Mouse (Mus musculus) lung, postnatal 10 days (tissue): Measurements from ENCODE around the gene Gm37240.

Experiments used
- DNase-seq: peaks from one replicate; pipeline ENCODE4 v3.0.0; 2021

The Gm37240 gene

DNA sequence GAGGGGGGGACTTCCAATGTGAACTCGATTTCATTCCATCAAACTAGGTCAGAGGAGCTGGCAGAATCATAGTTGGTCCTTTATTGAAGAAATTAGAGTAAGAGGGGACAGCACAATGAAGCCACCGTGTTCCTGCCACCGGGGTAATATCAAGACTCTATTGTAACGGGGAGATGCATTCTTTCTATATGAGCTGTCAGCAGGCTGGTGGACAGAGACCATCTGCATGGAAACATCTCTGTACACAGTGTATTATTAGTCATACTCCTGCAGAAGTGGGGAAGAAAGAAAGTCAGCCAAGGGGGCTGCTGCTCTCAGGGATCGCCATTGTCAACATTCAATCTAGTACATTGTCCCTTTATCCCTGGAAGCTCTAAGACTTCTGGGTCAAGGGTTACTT lies 665.3 kb downstream of the Gm37240 start:
- DNase-seq, result no peak

DNA sequence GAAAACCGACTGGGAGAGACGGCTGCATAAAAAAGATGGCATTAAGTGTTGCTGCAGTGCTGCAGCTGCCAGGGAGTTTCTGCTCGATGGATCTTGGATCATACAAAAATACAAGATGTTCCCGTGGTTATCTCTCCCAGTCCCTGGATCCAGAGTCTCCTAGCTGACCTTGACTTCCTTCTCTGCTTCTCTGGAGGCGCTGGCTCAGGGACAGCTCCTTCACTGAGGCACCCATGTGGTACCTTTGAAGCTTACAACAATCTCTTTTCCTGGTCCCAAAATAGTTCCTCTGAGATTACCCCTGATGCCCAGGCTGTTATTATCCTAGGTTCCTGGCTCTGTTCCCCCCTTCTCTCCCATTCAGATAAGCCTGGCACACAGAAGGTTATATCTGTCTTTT lies 672.4 kb downstream of the Gm37240 start:
- DNase-seq, result no peak

DNA sequence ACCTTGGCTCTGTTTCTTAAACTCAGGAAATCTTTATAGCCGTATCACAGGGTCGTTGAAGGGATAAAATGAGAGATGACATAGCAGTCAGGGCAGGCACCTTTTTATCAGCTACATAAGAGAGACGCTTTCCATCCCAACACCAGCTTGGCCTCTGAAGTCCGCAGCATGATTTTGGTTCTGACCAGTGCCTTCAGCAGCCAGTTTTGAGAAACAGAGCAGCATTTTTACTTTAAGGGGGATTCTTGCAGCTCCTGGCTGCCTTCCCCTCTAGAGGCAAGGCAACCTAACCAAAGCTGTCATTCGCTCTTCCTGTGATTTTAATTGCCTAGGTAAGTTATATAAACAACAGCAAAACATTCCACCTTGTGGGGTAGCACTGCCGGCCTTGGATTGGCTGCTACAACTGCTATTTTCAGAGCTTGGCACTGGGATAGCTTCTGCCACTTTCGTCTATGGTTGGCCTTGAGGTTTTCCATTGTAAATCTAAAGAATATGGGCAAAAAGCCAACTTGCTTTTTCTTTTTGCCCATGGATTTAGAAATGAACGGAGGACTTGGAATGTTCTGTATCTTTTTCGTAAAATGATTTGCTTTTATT lies 674.5 kb downstream of the Gm37240 start:
- no peak for DNase-seq

DNA sequence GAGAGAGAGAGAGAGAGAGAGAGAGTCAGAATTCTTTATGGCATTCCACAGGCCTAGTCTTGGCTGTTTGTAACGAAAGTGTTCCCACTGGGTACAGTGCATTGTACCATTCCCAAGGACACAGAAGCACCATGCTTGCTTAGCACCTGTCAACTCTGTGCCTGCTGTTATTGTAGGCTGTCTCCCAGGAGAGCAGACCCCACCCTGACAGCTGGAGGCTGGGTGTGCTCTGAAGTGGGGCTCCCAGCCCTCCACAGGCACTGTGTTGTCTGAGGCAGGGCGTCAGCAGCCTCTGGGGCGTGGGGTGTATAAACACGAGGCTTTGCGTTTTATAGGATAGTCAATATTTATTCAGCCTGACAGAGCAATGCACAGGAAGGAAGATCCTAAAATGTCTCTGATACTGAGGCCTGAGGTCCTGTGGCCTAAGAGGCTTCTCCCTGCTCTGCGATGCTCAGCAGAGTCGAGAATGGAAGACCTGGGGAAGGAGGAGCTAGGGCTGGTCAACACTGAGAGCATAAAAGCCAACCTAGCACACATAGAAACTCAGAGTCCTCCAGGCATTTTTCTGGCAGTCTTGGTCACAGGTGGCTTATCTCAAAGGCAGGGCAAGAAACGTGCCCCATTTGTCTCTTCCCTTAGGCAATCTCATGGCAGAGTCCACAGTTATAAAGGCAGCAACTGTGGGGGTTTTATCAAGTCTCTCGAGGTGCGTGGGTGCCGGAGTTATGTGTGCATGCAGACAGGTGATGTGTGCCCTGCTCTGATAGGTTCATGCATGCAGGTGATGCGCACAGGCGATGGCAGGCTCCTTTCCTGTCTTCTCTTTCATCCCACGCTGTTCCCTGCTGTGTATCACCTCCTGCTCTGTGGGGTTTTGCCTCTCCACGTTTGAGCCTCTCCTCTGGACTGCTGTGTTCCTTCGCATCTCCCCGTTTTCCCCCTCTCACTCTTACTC lies 677.2 kb downstream of the Gm37240 start:
- DNase-seq, result no peak

DNA sequence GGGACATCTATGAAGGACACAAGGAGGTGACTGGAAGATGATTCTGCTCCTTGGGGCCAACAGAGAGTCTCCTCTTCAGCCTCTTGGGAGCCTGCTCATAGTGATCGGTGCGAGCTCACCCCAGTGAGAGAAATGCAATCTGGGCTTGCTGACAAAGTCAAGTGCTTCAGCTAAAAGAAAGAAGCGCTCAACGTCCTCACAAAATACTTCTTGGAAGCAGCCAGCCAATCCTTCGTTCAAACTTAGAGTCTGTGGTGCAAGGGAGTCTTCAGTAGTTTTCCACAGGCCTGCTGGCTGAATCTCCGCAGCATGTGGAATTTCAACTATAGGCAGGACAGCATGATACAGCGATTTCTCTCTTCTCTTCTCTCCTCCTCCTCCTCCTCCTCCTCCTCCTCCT lies 680.8 kb downstream of the Gm37240 start:
- no peak for DNase-seq

DNA sequence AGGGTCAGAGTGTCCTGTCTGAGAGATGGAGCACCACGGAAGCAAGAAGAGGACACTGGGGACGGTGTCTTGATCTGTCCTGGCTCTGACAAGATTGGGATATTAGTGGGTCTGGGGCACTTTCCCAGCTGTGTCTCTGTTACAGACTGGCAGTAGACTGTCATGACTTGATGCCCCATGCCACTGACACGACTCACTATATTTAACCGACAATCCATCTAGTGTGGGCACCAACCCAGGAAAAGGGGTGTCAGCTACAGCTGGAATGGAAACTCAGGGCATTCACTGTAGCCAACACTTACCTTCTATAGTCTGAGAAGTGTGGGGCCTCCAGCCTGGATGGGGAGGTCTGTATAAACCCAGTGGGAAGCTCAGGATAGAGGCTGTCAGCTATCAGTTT lies 681.4 kb downstream of the Gm37240 start:
- no peak for DNase-seq

DNA sequence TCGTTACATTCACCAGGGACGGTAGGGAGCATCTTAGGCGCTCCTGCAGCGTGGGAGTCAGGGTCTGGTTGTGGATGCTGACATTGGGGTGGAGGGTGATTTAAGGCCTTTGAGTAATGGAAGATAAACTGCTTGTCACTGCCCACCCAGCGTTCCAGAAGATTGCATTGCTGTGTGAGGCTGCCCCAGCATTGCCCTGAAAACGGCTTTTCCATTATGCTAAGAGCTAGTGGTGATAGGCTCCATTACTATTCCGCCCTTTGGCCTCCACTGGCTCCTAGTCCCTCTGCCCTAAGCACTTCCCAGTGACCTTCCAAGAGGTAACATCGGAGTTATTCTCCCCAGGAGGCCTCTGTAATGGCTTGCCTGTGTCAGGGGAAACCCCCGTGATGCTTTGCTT lies 683.7 kb downstream of the Gm37240 start:
- no peak for DNase-seq

DNA sequence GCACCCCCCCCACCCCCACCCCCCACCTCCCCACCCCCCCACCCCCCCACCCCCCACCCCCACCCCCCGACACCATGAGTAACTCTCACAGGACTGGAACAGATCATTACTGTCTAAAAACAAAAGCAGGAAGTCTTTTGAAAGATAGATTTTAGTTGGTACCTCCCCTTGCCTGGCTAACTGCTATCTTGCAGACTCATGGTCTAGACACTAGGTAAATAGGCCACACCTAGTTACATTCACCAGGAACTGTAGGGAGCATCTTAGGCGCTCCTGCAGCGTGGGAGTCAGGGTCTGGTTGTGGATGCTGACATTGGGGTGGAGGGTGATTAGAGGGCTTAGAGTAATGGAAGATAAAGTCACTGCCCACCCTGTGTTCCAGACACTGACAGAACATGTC lies 684.6 kb downstream of the Gm37240 start:
- DNase-seq, result no peak

DNA sequence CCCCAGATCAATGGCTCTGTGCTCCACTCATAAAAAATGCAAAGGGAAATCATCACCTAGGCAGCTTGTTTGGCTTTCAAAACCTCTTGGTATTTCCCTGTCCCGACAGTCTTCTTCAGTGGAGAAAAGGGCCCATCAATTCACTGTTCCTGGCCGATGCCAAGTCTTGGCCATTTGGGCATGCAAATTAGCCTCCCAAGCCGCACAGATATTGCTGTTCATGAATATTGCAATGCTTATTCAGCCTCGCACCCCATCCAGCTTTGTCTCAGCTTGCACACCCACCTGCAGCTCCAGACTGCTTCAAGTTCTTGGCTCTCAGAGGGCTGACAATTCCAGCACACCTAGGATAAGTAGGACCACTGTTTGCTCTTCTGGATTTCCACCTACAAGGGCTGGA lies 685.5 kb downstream of the Gm37240 start:
- no peak for DNase-seq

DNA sequence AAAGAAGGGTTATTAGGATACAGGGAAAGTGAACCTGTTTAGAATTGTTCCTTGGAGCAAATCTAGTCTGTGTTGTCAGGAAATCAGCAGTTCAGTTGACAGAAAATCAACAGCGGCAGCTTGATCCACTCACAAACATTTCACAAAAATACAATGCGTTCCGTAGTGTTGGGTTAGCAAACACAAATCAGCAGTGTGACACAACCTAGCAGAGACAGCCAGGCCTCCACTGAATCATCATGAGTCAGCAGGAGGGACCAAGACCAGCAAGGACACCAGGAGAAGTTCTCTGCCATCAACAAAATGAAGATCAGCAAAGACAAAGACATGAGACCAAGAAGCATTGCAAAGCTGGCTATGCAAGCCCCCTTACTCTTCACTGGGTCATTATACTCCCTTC lies 688.8 kb downstream of the Gm37240 start:
- DNase-seq, result peak; percentile 8

DNA sequence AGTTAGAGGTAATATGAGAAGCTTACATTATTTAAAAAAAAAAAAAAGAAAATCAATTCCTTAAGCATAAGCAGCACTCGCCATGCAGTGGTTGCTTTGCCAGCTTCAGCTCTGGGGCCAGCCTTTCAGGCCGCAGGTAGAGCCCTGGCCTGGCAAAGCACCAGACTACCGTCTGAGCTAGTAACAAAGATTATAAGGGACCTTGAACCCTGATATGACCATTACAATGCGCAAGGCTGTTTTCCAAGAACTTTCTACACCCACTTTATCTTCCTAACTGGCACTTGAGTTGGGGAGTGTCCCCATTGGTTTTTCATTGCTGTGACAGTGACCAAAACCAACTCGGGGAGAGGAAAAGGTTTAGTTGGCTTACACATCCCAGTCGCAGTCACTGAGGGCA lies 690.2 kb downstream of the Gm37240 start:
- no peak for DNase-seq

DNA sequence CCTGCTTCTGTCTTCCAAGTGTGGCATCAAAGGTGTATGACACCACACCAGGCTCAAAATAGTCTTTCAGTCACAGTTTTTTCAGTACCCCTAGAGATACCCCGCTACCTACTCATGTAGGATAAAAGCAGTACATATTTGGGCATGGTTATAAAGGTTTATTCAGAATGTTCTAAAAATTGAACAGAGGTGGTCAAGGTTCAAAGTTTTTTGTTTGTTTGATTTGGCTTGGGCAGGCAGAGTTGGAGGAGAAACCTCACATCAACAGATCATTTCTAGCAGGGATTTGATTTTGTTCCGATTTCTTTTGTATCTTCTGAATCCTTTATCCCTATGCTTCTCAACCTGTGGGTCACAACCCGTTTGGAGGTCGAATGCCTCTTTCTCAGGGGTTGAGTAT lies 690.7 kb downstream of the Gm37240 start:
- DNase-seq, result no peak

DNA sequence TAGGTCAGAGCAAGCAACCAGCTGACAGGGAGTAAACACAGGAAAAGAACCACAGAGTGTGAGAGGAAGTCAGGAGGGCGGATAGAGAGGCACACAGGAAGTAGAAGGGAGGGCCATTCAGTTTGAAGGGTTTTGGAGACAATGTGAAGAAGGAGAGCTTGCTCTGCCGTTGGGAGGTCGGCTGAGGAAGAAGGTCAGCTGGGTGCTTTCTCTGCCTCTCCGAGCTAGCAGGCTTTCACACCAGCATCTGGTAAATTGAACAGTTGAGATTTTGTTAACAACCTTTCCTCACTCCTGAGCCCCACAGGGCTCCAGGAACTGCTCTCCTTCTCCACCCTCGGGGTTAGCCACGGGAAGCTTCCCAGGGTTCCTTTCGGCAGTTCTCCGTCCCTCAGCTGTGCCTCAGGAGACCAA lies 692.2 kb downstream of the Gm37240 start:
- DNase-seq, result peak; percentile 57

DNA sequence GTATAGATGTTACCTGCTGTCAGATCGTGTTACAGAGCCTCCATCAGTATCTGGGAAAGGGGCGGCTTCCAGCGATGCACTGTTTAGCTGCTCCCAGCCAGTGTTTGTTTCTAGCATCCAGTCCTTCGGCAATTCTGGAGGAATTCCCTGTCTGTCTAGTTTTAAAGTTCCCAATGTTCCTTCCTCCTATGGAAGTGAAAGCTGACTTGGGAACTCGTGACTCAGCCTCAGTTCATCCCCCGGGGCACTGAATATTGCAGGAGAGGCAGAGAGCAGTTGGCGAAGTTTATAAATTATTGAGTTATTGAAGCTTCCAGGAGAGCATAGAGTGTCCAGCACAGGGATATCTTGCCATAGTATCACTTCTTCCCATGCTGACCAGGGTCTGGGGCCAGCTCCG lies 697.5 kb downstream of the Gm37240 start:
- DNase-seq, result no peak

DNA sequence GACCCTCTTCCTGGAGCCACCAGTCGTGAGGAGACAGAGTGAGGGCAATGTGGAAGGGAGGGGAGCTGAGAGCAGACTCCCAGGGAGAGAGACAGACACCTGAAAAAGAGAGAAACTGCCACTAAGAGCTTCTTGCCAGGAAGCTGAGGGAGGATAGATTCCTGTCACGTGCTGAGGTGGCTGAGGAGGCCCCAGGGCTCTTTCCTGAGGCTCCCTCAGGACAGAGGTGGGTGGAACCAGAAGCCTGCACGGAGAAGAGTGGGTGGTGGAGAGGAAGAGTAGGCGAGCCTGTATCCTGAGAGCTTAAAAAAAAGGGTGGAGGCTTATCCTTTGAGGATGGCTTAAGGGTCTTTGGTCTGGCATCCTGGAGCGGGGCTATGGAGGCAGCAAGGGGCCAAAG lies 699.0 kb downstream of the Gm37240 start:
- no peak for DNase-seq

DNA sequence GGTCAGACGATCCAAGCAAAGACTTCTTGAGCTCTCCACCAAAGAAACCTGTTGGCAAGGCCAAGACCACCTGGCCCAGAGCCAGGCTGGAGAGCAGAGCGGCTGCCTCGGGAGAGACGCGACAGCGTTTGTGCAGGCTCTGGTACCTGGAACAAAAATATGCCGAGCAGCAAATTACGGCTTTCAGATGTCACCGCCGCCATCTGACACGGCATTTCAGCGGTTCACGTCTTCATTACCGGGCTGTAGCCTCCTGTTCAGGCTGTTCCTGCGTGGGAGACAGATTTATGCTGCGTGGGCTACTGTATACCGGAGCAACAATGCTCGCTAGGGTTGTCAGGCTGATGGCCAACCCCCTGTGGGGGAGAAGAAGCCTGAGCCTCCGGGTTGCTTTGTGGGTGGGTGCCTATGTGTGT lies 700.6 kb downstream of the Gm37240 start:
- peak; percentile 26 for DNase-seq

DNA sequence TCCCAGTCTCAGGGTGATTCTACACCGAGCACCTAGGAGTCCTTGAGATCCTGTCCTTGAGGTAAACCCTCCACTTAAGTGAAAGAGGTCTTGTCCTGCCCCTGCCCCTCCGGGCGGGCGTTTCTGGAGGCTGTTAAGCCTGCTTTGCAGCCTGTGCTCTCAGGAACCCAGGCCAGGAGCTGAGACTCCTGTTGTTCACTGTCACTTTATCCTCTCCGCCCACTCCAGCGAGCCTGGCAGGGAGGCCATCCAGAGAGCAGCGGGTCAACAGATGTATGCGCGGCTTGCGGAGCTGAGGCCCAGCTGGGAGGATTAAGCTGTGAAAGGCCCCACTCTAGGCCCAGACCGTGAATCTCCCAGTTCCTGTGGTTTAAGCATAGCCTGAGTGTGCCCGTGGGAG lies 701.5 kb downstream of the Gm37240 start:
- peak; percentile 13 for DNase-seq

DNA sequence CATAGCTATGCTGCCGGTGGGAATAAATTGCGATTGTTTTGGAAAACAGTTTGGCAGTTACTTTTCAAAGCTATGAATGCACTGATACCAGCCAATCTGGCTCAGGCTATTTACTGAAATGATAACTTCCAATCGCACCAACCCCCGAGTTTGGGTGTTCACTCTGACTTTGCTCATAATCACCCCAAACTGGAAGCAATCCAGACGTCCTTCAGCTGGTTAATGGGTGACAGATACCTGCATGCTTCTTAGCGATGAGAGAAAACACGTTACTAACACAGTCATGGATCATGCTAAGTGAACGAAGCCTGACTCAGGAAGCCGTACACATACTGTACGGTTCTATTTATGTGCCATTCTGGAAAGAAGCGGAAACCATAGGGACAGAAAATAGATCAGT lies 702.4 kb downstream of the Gm37240 start:
- DNase-seq, result no peak

DNA sequence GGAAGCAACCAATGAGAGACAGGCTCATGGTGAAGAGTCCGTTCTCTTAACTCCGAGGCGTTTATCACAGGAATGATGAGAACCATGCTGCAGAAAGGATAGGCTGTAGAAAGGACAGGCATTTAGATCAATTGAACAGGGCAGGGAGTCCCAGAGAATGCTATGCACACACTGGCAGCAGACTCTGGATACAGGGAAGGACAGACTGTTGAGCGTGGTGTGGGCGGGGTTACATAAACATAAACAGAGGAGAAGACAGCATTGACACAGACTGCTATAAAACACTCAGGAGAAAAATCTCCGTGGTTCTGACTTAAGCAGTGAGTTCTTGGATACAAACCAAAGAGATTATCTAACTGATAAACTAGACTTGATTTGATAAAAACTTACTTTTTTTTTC lies 703.2 kb downstream of the Gm37240 start:
- no peak for DNase-seq

DNA sequence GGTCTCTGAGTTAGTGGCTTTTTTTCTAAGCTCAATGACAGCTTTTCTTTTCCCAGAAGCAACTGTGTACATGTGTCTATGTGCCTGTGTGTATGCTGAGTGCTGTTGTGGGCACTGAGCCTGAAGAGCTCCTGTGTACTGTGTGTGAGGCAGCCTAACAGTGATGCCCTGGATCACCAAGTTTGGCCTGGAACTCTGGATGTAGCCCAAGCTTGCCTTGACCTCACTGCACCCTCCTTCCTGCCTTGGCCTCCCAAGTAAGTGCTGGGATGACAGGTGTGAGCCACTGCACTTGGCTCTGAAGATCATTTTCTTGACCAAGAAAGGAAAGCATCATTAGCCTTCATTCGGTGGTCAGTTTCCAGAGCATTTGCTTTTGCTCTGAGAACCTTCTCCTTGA lies 710.6 kb downstream of the Gm37240 start:
- DNase-seq, result no peak

DNA sequence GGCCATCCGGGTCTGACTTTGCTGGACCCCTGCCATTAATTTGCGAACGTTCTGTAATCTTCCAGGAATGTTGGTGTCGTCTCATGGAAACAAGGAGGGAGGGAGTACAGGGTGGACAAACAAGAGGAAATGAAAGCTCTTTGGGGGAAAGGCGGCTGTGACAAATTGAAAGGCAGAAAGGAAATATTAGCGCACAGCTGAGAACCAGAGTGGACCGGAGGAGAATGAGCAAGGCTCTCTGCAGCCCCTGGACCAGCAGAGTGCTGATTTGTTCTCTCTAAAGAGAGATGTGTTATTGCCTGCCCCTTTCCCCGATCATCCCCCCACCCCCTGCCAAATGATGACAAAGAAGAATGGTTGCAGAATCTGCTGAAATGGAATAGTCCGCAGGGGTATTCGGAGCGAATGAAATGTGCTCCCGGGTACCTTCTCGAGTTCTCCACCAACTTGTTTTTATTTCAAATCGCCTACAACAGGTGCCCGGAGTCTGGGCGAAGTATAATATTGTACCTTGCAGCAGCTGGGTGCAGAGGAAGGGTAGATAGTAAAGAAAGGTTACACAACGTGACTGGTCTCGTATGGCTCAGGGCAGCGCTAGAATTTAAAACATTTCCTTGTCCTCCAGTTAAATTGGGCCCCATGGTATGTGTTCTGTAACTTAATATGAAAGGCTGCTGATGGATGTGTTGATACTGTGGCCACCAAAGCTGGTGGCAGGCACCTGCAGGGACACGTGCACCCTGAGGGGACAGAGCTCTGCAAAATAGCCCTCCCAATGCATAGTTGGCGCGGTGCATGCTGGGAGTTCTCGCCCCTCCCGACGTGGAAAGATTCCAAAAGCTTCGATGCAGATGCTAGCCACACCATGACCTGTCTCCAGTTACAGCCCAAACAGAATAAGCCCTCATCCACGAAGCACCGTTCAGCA lies 712.5 kb downstream of the Gm37240 start:
- DNase-seq, result peak; percentile 32

DNA sequence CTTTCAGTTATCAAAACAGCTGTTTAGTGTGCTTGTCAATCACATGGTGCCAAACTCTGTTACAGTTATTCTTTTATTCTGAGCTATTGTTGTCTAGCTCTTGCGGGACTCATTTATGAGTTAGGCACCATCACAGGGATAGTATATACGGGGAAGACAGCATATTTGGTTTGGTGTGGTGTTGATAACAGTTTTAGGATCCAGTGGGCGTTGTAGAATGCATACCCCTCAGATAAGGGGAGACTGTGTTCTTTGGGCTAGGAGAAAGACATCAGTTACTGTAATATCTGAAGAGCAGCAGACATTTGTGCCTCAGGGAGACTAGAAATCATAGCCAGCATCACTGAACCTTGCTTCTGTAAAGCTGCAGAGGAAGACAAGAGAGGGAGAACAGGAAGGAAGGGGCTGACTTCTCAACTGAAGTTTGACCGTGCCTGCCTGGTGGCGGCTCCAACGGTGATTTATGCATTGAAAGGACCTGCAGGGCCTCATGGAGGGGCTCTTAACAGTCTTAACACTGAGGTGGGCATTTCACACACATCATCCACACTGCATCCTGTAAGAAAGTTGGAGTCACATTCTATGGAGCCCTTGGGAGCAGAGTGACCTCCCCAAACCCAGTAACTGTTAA lies 713.8 kb downstream of the Gm37240 start:
- no peak for DNase-seq

DNA sequence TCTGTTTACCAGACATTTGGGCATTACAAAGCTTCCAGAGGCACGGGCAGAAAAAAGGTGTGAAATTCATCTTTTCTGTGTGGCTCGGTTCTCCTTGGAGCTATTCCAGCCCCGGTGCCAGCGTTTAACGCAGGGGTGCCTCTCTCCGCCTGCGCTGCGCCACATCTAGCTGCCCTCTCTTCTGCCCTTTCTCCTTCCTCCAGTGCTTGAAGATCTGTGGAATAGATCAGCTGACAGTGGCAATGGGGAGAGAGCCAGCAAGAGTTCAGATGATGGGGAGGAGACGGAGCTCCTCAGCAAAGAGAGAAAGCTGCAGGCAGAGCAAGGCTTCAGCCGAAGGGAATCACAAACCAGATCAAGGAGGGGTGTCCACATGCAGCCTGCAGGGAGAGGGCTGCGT lies 714.8 kb downstream of the Gm37240 start:
- DNase-seq, result peak; percentile 3
